Mouse (Mus musculus) T-helper 17 cell (primary cell): Measurements from ENCODE around the gene Phlda1.

ENCODE experiments used
- in situ Hi-C, 2 experiments: fragments of 300-600 bp; cut with MboI, MseI; formaldehyde crosslinking; loops; 1 replicate in 1 of 2; 2 replicates in 1 of 2; pipeline ENCODE4 v1.15.1; 2025; ENCODE audit warnings: high pct_unique_total_duplicates in 2 of 2

Gene Phlda1

DNA sequence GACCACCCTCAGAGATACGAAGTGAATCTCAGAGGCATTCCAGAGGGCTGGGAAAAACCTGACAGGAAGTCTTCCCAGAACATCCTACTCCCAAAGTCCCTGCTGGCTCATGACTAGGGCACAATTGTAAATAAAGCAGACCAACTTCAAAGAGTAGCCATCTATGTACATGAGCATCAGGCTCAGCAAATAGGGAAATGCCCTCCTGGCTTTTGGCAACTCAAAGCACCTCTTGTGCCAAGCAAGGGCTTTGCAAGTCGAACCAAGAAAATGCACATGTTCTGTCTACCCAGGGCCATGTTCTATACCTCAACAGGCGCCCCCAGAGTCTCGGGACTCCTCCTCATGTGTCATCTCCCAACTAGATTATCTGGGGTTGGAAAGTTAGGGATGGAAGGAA, 15.6 kb downstream of the Phlda1 start:
- in situ Hi-C loops, result no loop called here

DNA sequence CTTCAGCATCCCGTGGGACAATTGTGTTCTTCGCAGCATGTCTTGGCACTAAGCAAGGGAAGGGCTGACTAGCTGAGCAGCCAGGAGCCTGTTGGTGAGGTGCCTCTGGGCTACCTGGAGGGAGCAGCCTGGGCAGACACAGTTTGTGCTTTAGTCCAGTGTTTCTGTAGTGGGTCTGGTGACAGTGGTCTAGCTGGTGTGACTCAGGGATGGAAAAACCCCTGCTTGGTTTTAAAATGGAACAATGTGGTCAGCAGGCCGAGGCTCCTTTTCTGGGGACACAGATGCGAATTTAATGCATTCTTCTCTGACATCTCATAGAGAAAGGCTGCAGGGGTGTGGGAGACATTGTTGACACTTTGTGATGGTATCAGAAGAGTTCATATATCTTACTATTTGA, 16.1 kb downstream of the Phlda1 start:
- in situ Hi-C loops, result no loop called here

DNA sequence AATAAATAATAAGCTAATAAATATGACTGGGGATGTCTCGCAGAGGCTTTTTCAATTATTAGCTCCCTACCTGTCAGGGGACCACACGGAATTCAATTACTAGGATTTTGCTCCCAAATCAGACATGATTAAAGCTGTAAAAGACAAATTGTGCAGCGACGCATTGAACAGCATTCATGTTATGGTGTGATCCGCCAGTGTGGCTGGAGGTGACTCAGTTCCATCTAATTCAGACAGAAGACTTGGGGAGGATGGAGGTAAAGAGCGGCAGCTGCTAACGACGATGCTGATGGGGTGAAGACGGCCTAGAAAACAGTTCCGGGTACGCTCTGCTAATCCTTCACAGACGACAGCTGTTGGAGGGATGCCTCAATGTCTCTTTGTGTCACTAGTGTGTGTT, 17.8 kb downstream of the Phlda1 start:
- in situ Hi-C loops, result no loop called here

DNA sequence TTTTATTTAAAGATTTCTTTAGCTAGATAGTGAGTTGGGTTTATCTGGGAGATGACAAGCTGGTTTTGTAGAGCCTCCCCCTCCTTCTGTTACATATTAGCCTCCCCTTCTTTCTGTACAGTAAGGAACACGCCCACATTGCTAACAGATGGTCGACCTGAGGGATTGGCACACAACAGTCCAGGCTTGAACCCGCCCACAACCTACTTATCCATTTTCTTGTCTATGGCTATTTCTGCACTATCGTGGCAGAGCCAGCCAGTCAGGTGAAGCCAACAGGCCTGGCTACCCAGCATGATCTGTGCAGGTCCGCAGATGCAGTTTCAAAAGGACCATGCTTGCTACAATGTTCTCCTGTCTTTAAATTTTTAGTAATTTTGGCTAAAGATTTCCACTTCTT, 21.0 kb downstream of the Phlda1 start:
- in situ Hi-C loops, result no loop called here

DNA sequence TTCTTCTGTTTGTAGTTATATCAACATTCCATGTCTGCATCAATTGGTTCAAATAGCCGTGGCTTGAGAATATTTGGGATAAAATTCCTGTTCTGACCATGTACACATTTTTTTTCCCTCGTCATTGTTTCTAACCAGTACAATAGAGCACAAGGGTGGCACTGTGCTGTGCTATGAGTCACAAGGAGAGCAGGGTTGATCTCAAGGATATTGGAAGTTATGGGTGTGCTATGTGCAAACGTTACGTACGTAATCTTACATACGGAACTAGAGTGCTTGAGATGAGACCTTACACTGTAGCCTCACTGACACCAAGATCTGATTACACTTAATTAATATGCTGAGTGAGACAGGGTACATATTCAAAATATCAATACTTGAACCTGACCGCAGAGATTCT, 21.5 kb downstream of the Phlda1 start:
- in situ Hi-C loops, result no loop called here

DNA sequence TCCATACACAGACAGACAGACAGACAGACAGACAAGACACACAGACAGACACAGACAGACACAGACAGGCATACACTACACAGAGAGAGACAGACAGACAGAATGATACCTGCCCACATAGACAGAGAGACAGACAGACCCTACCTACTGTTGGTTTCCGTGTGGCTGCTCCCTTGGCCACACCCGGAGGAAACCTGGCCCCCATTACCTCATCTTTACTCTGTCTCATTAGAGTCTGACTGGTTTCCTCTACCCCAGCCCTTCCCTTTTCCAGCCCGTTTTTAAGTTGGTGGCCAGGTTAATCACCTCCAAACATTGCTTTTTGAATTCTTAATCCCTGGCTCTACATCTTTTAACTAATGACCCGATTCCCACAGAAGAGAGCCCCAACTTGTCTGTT, 22.2 kb downstream of the Phlda1 start:
- in situ Hi-C loops, result no loop called here

DNA sequence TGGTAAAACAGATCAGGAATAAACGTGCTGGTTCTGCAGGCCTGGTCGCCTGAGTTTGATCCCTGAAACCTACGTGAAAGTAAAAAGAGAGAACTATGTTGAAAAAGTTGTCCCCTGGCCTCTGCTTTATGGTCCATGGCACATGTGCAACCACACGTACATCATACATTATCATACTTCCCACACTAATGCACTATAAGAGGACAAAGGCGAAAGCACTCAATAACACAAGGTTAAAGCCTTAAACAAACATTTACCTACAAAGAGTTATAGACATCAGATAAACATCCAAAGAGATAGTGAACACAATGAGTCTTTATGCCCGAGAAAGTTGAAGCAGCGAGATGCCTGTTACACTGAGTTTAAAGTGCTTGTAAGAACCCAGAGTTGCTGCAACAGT, 24.3 kb downstream of the Phlda1 start:
- in situ Hi-C loops, result no loop called here

DNA sequence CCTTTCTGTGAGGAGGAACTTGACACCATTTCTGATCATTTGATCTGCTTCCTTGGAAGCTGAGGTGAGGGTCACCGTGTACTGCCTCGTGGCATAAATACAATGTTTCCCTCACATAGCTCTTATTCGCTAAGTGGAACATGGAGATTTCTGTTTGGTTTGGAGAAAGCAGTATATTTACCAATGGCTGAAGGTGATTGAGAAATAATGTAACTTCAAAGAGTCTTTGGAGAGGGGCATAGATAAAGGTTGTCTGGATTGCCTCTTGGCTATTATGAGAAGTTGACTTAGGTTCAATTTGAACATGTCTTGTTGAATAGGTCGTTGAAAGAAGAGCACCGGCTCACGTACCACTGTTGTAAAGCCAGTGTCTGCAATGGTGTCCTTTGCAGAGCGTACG, 28.6 kb downstream of the Phlda1 start:
- in situ Hi-C loops, result no loop called here

DNA sequence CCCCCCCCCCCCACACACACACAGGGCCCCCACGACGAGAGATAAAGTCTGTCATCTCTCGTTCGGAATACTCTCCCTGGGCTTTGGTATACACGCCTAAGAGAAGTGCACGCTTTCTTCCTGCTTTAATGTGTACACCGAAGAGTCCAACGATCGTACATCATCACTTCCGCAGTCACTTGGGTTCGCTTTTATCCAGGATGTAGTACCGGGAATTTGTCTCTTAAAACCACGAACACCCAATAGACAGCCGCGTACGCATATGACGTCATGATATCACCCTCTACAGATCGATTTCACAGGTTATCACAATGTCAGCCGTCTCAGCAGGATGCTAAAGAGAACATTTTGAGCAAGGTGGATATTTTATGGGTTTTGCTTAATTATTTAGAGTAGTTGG, 31.3 kb downstream of the Phlda1 start:
- in situ Hi-C loops, result no loop called here

DNA sequence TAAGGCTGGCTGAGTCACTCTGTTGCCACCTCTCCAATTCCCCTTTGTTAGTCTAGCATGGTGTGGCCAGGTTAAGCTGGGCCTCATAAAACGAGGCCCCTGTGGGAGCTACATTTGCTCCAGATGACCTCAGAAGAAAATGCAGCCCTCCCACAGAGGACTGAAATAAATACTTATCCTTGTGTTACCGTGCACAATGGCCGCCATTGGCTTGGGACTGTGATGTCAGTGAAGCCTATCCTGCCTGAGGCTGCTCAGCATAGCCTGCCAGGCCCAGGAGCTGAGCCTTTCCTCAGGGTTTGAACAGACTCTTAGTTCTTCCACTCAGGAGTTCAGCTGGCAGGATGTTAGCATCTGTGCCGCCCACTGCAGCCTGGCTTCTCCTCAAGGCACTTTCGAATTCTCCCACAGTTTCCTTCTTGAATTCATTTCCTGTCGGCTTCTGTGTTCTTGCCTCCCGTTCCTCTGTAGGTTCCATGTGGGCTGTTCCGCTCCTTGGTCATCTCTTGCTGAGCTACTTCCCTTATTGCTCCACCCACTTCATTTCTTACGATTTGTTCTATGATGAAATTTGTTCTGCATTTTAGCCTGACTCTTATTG, 33.7 kb downstream of the Phlda1 start:
- in situ Hi-C loops, result no loop called here

DNA sequence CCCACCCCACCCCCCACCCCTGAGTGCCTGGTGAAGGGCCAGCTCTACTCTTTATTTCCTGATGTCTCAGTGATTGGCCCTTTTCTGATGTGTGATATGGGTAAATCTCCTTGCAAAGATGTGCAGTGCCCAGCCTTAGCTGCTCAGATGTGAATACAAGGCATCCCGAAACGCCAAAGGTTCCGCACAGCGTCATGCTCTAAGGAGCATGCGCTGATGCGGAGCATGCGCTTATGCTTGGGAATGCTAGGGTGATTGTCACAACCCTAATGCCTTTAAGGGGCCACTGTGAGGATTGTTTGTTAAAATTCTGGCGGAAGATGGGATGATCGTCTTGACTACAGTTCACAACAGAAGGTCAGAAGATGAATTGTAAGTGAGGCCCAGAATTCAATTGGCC, 34.6 kb downstream of the Phlda1 start:
- in situ Hi-C loops, result no loop called here

DNA sequence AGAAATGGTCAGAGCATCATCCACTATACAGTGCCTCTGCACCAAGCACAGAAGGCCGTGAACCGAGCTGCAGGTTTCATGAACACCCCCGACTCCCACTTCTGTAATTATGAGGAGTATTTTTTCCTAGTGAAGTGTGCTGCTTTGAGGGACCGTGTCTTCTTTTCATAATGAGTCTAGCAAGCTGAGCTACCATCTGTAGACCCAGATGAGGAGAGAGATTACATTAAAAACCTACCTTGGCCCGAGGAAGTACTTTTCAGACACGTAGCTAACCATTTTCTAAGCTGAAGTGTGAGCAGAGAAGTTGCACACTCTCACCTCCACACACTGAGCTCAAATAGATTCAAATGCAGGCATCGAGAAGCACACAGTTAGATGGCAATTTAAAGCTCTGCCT, 37.0 kb downstream of the Phlda1 start:
- in situ Hi-C loops, result no loop called here

DNA sequence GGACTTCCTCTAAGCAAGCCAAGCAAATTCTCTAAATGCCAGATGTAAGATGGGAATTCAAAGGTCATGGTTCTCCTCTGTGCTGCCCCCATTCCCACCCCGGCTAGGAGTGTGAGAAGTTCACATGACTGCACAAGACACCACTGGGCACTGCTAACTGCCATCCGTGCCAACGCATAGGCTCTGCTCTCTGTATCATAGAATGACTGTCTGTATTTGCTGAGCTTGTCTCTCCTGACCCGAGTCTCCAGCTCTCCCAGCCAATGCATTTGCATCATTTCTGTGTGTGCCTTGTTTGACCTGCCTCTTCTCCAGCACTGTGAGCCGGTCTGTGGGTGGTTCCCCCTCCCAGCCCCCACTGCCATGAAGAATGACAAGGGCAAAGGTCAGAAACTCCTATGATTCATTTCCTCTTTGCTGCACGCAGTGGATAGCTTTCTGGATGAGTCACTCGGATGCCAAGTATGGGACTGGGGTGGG, 37.7 kb downstream of the Phlda1 start:
- in situ Hi-C loops, result no loop called here

DNA sequence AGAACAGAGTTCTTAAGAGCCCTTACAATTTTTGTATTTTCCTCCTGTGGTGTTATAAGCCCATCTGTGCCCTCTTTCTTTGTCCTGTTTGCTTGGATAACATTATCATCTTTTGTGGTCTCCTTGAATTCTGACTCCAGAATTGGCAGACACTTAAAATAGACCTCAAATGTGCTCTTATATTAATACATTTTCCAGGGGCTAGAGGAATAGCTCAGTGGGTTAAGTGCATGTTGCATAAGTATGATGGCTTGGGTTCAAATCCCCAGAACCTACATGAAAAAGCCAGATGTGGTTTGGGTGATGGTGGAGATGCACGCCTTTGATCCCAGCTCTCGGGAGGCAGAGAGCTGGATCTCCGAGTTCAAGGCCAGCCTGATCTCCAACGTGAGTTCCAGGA, 38.2 kb downstream of the Phlda1 start:
- in situ Hi-C loops, result no loop called here

DNA sequence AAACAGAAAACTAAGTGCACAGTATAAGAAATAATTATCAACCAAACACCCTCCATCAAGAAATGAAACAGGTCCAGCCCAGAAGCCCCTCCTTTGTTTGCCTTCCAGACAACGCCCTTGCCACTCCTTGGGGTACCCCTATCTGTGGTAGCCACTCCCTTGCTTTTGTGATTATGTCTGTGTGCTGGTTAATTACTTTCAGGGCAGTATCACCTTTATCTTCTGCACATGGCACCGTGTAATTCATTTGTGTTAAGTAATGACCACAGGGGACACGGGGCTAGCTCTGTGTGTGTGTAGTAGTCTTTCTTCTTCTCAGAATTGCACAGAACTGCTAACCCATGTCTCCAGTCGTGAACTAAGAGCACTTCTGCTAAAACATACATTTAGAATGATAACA, 39.6 kb downstream of the Phlda1 start:
- in situ Hi-C loops, result no loop called here

DNA sequence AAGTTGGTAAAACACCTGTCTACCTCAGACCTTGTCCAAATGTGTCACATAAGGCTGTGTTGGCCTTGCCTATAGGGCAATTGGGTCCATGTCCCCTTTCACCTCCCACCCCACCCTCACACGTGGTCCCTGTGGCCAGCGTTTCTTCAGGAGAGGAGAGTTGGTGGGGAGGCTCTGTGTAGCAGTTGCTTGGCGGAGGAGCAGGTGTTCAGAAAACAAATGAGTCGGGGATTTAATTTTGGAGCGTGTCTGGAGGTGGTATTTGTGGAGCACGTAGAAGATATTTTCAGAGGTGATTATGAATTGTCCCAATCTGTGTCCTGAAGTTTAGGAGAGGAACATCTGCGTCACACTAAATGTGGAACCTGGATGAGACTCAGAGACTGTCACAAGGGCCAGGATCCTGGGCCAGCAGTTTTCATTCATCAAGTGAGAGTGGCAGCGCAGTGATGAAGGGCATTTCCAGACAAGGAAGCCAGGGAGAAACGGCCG, 41.8 kb downstream of the Phlda1 start:
- in situ Hi-C loops, result no loop called here

DNA sequence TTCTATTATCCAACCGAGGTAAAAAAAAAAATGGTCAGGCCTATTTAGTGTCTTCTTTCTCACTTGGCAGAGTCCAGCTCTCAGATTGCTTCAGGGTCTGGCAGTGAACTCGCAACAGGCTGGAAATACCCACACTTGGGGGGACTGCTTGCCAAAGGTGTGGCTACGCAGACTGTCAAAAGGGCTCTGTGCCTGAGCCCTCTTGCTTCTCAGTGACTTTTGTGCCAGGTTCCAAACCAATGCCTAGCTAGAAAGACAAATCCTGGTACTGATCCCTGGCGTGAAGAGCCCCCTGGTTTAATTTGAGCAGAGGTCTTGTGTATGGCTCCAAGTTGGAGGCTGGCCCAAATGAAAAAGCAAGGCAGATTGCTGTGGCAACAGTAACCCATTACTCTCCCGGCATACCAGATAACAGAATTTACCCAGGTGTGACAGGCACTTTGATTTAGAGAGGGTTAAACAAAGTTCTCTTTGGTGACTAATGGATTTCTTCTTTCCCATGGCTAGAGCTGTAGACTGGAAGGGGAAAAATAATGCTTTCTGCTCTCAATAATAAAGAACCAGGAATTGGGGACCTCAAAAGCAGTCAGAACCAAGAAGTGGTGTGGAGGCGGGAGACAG, 44.1 kb downstream of the Phlda1 start:
- in situ Hi-C loops, result no loop called here

DNA sequence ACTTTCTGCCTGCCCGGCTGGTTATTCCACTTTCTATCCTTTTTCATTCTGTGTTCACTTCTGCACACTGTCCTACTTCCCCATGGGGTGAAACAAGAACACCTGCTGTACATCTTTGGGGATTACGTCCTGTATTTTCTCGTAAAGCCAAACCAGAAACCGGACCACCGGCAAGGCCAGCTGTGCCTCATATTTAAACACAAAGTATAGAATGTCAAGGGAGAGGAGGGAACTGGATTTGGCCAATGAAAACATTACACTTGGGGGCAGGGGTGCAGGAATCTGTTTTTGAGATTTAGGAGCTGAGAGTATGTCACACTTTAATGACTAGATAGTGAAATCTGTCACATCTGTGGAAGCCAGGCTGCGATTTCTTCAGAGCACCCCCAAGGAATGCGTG, 47.6 kb downstream of the Phlda1 start:
- in situ Hi-C loops, result no loop called here

DNA sequence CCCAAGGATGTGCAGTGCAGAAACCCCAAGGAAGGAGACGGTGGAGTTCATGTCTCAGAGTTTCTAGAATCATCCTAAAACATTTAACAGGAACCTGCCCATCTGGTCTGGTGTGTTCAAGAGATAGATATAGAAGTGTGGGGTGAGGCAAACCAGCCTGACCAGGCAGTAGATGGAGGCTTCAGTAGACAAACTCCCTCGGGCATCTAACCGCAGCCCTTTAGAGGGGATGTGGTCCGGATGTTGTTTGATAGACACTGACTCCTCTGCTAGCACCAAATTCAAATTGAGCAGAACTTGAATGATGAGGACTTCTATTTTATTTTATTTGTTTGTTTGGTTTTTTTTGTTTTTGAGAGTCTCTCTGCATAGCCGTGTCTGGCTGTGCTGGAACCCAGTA, 48.6 kb downstream of the Phlda1 start:
- in situ Hi-C loops, result no loop called here

DNA sequence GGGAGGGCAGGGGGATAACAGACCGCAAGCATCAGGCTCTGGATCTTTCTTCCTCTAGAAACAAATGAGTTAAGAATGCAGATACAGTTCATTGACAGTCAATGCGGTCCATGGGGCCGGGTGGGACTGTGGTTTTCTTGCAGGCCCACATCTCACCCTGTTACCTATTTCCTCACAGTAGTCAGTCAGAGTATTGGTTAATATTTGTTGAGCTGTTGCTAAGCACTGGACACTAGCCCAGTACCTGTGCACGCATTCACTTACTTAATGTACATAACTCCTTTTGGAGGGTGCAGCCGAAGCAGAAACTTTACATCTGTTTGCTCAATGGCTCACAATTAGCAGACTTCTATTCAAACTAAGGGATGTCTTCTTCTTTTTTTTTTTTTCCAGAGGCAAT, 52.1 kb downstream of the Phlda1 start:
- in situ Hi-C loops, result no loop called here
